In genomic region chr9:41257244-41257643, GRCm38 (mm10) we compare ENCODE assay signal across 25 mouse cellular contexts.
DNase-seq lines count a peak whose midpoint lies in the region; ATAC-seq and TF ChIP-seq lines count a peak whose summit lies in the region.
"Had no signal": no experiment of that assay in that cellular context is flagged by ENCODE, and none has a peak within 500 bp of the region (broad histone marks: within the 10 kb centered on the region; RNA-seq: fewer than 3 reads in every experiment).

No protein-coding gene starts in this region.

- WGBS in intestine, embryonic 15.5 days, result 76% methylated on average over 1 of the region's 1 CpGs

- no peaks in the 10 kb centered on the region for H3K79me3 ChIP-seq in C2C12 (ENCODE audit: low read depth)

- no peak overlapping the region for H3ac ChIP-seq in C2C12 (ENCODE audit: control insufficient read depth, insufficient read length, low read depth)

- peak; percentile 16 for DNase-seq in adrenal gland, adult 2 months
- no peak for DNase-seq in adrenal gland, postnatal 4 days (ENCODE audit: low spot score in 2 of 2)
- peak; percentile 30 for DNase-seq in NIH3T3 (ENCODE audit: low read depth)
- DNase-seq in kidney, postnatal 36 days, result no peak
- no peak for DNase-seq in layer of hippocampus, adult 18-20 months (ENCODE audit: low spot score in 2 of 2)
- DNase-seq: adrenal gland, postnatal 10 days; adrenal gland, postnatal 36 days; cerebellum, adult 11 months; cerebellum, adult 2 months; cerebellum, adult 9-11 months; cerebellum, postnatal 25 days; gastrocnemius, postnatal 10 days; gastrocnemius, postnatal 36 days; heart, adult 2 months had no signal

- ATAC-seq in intestine, embryonic 15.5 days, result no peak
- ATAC-seq: activated CD4-positive, CD25-positive, alpha-beta regulatory T cell, adult 4 months; forebrain, embryonic 15.5 days had no signal

- no peak overlapping the region for H3K4me3 ChIP-seq in C2C12 (ENCODE audit: insufficient read depth, poor library complexity, severe bottlenecking)
- H3K4me3 ChIP-seq in intestine, embryonic 15.5 days (replicated peaks), result no peak overlapping the region
- H3K4me3 ChIP-seq: embryonic facial prominence, embryonic 12.5 days; embryonic facial prominence, embryonic 15.5 days; erythroblast, embryonic 14.5 days; forebrain, embryonic 12.5 days; forebrain, embryonic 15.5 days; heart, adult 2 months; heart, embryonic 10.5 days; hindbrain, embryonic 12.5 days; hindbrain, embryonic 15.5 days had no signal

- no peaks in the 10 kb centered on the region for H3K27me3 ChIP-seq in C2C12 (ENCODE audit: control insufficient read depth, insufficient read depth, insufficient read length)
- H3K27me3 ChIP-seq in intestine, embryonic 15.5 days (replicated peaks), result no peaks in the 10 kb centered on the region
- H3K27me3 ChIP-seq: embryonic facial prominence, embryonic 12.5 days; embryonic facial prominence, embryonic 15.5 days; forebrain, embryonic 12.5 days; forebrain, embryonic 15.5 days; hindbrain, embryonic 12.5 days; hindbrain, embryonic 15.5 days had no signal

- TF ChIP-seq CTCF in C2C12 (IDR thresholded peaks at IDR 0.05; ENCODE audit: control insufficient read depth, insufficient read depth, insufficient read length), result no peak

- H3K9me3 ChIP-seq in intestine, embryonic 15.5 days, result no peaks in the 10 kb centered on the region
- H3K9me3 ChIP-seq: embryonic facial prominence, embryonic 12.5 days; embryonic facial prominence, embryonic 15.5 days; forebrain, embryonic 12.5 days; forebrain, embryonic 15.5 days; heart, embryonic 10.5 days; hindbrain, embryonic 12.5 days; hindbrain, embryonic 15.5 days had no signal

- no peaks in the 10 kb centered on the region for H3K4me1 ChIP-seq in intestine, embryonic 15.5 days (replicated peaks)
- H3K4me1 ChIP-seq: embryonic facial prominence, embryonic 12.5 days; embryonic facial prominence, embryonic 15.5 days; forebrain, embryonic 12.5 days; heart, embryonic 10.5 days; hindbrain, embryonic 12.5 days; hindbrain, embryonic 15.5 days had no signal

- no peaks in the 10 kb centered on the region for H3K79me2 ChIP-seq in C2C12 (ENCODE audit: control insufficient read depth, insufficient read depth)

- H3K4me2 ChIP-seq in intestine, embryonic 15.5 days (replicated peaks), result no peak overlapping the region
- H3K4me2 ChIP-seq: embryonic facial prominence, embryonic 12.5 days; embryonic facial prominence, embryonic 15.5 days; forebrain, embryonic 12.5 days; forebrain, embryonic 15.5 days; hindbrain, embryonic 12.5 days; hindbrain, embryonic 15.5 days had no signal

- no peaks in the 10 kb centered on the region for H3K36me3 ChIP-seq in C2C12 (ENCODE audit: control insufficient read depth, insufficient read depth)
- no peaks in the 10 kb centered on the region for H3K36me3 ChIP-seq in intestine, embryonic 15.5 days
- H3K36me3 ChIP-seq: embryonic facial prominence, embryonic 12.5 days; embryonic facial prominence, embryonic 15.5 days; forebrain, embryonic 12.5 days; forebrain, embryonic 15.5 days; heart, embryonic 10.5 days; hindbrain, embryonic 12.5 days; hindbrain, embryonic 15.5 days had no signal

- no peak overlapping the region for H3K27ac ChIP-seq in intestine, embryonic 15.5 days
- H3K27ac ChIP-seq: embryonic facial prominence, embryonic 12.5 days; embryonic facial prominence, embryonic 15.5 days; forebrain, embryonic 12.5 days; forebrain, embryonic 15.5 days; heart, adult 2 months; heart, embryonic 10.5 days; hindbrain, embryonic 12.5 days; hindbrain, embryonic 15.5 days had no signal

- no peak overlapping the region for H3K9ac ChIP-seq in intestine, embryonic 15.5 days
- H3K9ac ChIP-seq: embryonic facial prominence, embryonic 12.5 days; embryonic facial prominence, embryonic 15.5 days; forebrain, embryonic 12.5 days; forebrain, embryonic 15.5 days; hindbrain, embryonic 12.5 days; hindbrain, embryonic 15.5 days had no signal

TF ChIP-seq in C2C12, 6 proteins besides CTCF, POLR2A, EP300 and RAD21:
- TF ChIP-seq FOSL1 (IDR thresholded peaks at IDR 0.05; ENCODE audit: insufficient read depth, low read length, poor library complexity, severe bottlenecking), result peak; percentile 58
- no peak for TF ChIP-seq MYOD1 (IDR thresholded peaks at IDR 0.05; ENCODE audit: control insufficient read depth, insufficient read length, low read depth)
- no peak for TF ChIP-seq MYOG (IDR thresholded peaks at IDR 0.05; ENCODE audit: control insufficient read depth, extremely low read depth, insufficient read length)
- TF ChIP-seq CEBPB (IDR thresholded peaks at IDR 0.05; ENCODE audit: low read depth), result peak; percentile 54

Comparison
In these comparisons a context has a peak if more than half of its experiments do, and no peak if none do; other contexts are left out.
1. DNase-seq: peak in adrenal gland, adult 2 months (single experiment) and NIH3T3 (single experiment); none in adrenal gland, postnatal 4 days (0 of 2), kidney, postnatal 36 days (0 of 2) and layer of hippocampus, adult 18-20 months (0 of 2).